Mouse (Mus musculus): ENCODE measurements around the gene Ssx2ip. TPM values are rescaled to one million over a fixed set of nuclear protein-coding genes. Genes with fewer than 3 reads are reported as not detected.
A peak's percentile ranks its signal among the peaks of the same experiment; 100 is the strongest.

Ssx2ip gene
- total RNA-seq (2014; rRNA removed): 6.2 and 6.4 TPM in 2 replicates
- polyA plus RNA-seq (2012; rRNA removed): 1.7 and 2.4 TPM in 2 replicates

- no peaks in the 10 kb centered on the region for H3K4me1 ChIP-seq (ENCODE audit: control insufficient read depth, insufficient read depth, low read length)
- H3K79me2 ChIP-seq (ENCODE audit: control insufficient read depth, insufficient read depth, low read length): peaks cover 17% of the 10 kb centered on the region
- H3K36me3 ChIP-seq (ENCODE audit: control insufficient read depth, insufficient read depth, low read length): no peaks in the 10 kb centered on the region
- TF ChIP-seq POLR2A (IDR thresholded peaks at IDR 0.05; ENCODE audit: extremely low read depth, insufficient read depth, low read length) (0 out of 2 replicates have a peak, but pooled peaks have one; percentile 36), CTCF (IDR thresholded peaks at IDR 0.05; ENCODE audit: low read depth, low read length) (no peak)
- H3K4me3 ChIP-seq (ENCODE audit: insufficient read depth, low read depth, low read length): peak within 1 kb of the TSS; percentile 97
- WGBS: under 1% methylated on average over 100 of the region's 100 CpGs
- peak within 1 kb of the TSS; percentile 62 for H3K27ac ChIP-seq (replicated peaks; ENCODE audit: insufficient read depth, low read depth, low read length)
- no peaks in the 10 kb centered on the region for H3K27me3 ChIP-seq (ENCODE audit: control insufficient read depth, insufficient read depth, low read length)
- H3K9ac ChIP-seq (ENCODE audit: low read depth, low read length): peak within 1 kb of the TSS; percentile 95
- peak; percentile 71 for DNase-seq (ENCODE audit: extremely low read depth, low read depth, low spot score)
These were observed at the start of gene Ssx2ip for GRCm38 (mm10) chr3:146404311-146405201. Gene Ssx2ip (plus strand): TSS chr3:146404642.

DNA sequence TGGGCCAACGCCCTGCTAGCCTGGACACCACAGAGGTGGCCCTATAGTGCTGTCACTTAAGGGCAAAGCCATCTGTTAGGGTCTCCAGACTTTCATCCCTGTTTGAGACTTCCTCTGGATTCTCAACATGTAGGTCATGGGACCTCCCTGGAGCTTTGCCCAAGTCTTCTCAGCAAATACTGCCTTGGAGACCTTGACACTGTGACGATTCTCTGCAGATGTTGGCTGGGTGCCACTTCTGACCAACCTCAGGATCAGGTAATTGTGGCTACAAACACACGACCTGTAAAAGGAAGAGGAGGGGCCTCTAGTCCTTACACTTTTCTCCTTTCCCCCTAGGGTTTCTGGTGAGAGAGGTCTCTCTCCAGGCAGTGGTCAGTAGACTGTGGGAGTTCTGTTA lies 49.3 kb upstream of the Ssx2ip start:
- H3K36me3 ChIP-seq (ENCODE audit: control insufficient read depth, insufficient read depth, low read length): no peaks in the 10 kb centered on the region
- H3K4me1 ChIP-seq (ENCODE audit: control insufficient read depth, insufficient read depth, low read length): no peaks in the 10 kb centered on the region
- no peaks in the 10 kb centered on the region for H3K27me3 ChIP-seq (ENCODE audit: control insufficient read depth, insufficient read depth, low read length)
- no peak overlapping the region for H3K27ac ChIP-seq (replicated peaks; ENCODE audit: insufficient read depth, low read depth, low read length)
- H3K4me3 ChIP-seq (ENCODE audit: insufficient read depth, low read depth, low read length): no peak overlapping the region
- no peak overlapping the region for H3K9ac ChIP-seq (ENCODE audit: low read depth, low read length)
- no peak for DNase-seq (ENCODE audit: extremely low read depth, low read depth, low spot score)
- no peaks in the 10 kb centered on the region for H3K79me2 ChIP-seq (ENCODE audit: control insufficient read depth, insufficient read depth, low read length)
- TF ChIP-seq POLR2A (IDR thresholded peaks at IDR 0.05; ENCODE audit: extremely low read depth, insufficient read depth, low read length) (no peak), CTCF (IDR thresholded peaks at IDR 0.05; ENCODE audit: low read depth, low read length) (no peak)
- WGBS: 56% methylated on average over 3 of the region's 3 CpGs

DNA sequence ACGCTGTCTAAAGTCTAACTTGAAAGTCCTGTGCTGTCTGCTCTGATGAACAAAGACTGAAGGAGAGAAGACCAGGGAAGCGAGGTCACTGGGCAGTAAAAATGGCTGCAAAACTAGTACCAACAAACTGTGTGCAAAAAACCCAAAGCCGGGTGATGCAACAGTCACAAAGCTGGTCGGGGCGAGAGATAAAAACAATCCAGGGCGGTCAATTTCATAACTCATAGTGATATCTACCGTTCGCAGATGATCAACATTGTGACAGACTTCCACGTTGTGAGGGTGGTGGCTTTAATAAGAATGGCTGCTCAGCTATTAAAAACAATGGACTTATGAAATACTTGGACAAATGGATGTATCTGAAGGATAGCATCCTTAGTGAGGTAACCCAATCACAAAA lies 39.0 kb upstream of the Ssx2ip start:
- no peak for DNase-seq (ENCODE audit: extremely low read depth, low read depth, low spot score)
- Histone ChIP-seq H3K4me3 (ENCODE audit: insufficient read depth, low read depth, low read length) (no peak overlapping the region), H3K27ac (replicated peaks; ENCODE audit: insufficient read depth, low read depth, low read length) (no peak overlapping the region), H3K9ac (ENCODE audit: low read depth, low read length) (no peak overlapping the region), H3K4me1 (ENCODE audit: control insufficient read depth, insufficient read depth, low read length) (no peaks in the 10 kb centered on the region), H3K79me2 (ENCODE audit: control insufficient read depth, insufficient read depth, low read length) (no peaks in the 10 kb centered on the region), H3K27me3 (ENCODE audit: control insufficient read depth, insufficient read depth, low read length) (no peaks in the 10 kb centered on the region), H3K36me3 (ENCODE audit: control insufficient read depth, insufficient read depth, low read length) (no peaks in the 10 kb centered on the region)
- 84% methylated on average over 9 of the region's 9 CpGs for WGBS
- TF ChIP-seq POLR2A (IDR thresholded peaks at IDR 0.05; ENCODE audit: extremely low read depth, insufficient read depth, low read length): no peak

DNA sequence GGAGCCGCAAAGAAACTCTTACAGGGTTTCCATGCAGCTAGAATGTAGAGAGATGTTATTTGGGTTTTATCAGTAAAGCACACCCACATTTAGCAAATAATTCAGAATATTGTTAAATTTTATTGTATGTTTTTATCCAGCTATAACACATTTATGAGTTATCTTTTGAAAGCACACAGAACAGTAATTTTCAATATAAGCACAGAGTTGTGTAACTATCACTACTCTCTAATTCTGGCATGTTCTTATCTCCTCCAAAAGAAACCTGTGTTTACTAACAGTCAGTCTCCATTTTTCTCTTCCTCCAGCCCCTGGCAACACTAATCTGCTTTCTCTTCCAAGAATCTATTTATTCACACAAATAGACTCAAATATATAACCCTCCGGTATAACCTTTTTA lies 37.4 kb upstream of the Ssx2ip start:
- H3K36me3 ChIP-seq (ENCODE audit: control insufficient read depth, insufficient read depth, low read length): no peaks in the 10 kb centered on the region
- 88% methylated on average over 2 of the region's 2 CpGs for WGBS
- DNase-seq (ENCODE audit: extremely low read depth, low read depth, low spot score): no peak
- H3K79me2 ChIP-seq (ENCODE audit: control insufficient read depth, insufficient read depth, low read length): no peaks in the 10 kb centered on the region
- H3K27ac ChIP-seq (replicated peaks; ENCODE audit: insufficient read depth, low read depth, low read length): no peak overlapping the region
- no peak for TF ChIP-seq POLR2A (IDR thresholded peaks at IDR 0.05; ENCODE audit: extremely low read depth, insufficient read depth, low read length)
- no peak for TF ChIP-seq CTCF (IDR thresholded peaks at IDR 0.05; ENCODE audit: low read depth, low read length)
- H3K4me3 ChIP-seq (ENCODE audit: insufficient read depth, low read depth, low read length): no peak overlapping the region
- no peaks in the 10 kb centered on the region for H3K4me1 ChIP-seq (ENCODE audit: control insufficient read depth, insufficient read depth, low read length)
- no peaks in the 10 kb centered on the region for H3K27me3 ChIP-seq (ENCODE audit: control insufficient read depth, insufficient read depth, low read length)
- no peak overlapping the region for H3K9ac ChIP-seq (ENCODE audit: low read depth, low read length)

- 88% methylated on average over 7 of the region's 7 CpGs for WGBS
- DNase-seq (ENCODE audit: extremely low read depth, low read depth, low spot score): no peak
- H3K9ac ChIP-seq (ENCODE audit: low read depth, low read length): no peak overlapping the region
- no peaks in the 10 kb centered on the region for H3K36me3 ChIP-seq (ENCODE audit: control insufficient read depth, insufficient read depth, low read length)
- H3K27ac ChIP-seq (replicated peaks; ENCODE audit: insufficient read depth, low read depth, low read length): no peak overlapping the region
- no peaks in the 10 kb centered on the region for H3K79me2 ChIP-seq (ENCODE audit: control insufficient read depth, insufficient read depth, low read length)
- H3K27me3 ChIP-seq (ENCODE audit: control insufficient read depth, insufficient read depth, low read length): no peaks in the 10 kb centered on the region
- H3K4me3 ChIP-seq (ENCODE audit: insufficient read depth, low read depth, low read length): no peak overlapping the region
- TF ChIP-seq CTCF (IDR thresholded peaks at IDR 0.05; ENCODE audit: low read depth, low read length): no peak
- no peak for TF ChIP-seq POLR2A (IDR thresholded peaks at IDR 0.05; ENCODE audit: extremely low read depth, insufficient read depth, low read length)
- no peaks in the 10 kb centered on the region for H3K4me1 ChIP-seq (ENCODE audit: control insufficient read depth, insufficient read depth, low read length)
These were observed 33.8 kb upstream of the Ssx2ip start for GRCm38 (mm10) chr3:146370553-146371095.

DNA sequence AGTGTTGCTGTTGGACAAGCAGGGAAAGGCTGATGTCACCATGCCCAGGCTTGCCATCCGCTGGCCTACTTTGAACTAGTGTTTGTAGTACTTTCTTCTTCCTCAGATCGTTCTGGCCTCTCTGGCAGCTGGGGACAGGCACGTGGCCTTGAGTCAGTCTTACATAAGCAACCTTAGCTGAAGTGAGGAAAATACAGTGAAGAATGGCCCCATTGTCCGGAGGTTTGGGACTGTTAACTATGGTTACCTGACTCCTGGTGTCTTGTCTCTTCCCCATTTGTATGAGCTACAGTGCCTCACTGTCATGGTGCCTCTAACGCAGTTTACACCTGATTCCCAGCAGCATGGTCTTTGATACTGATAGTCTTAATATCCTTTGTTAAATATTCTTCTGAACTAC lies 33.2 kb upstream of the Ssx2ip start:
- H3K79me2 ChIP-seq (ENCODE audit: control insufficient read depth, insufficient read depth, low read length): no peaks in the 10 kb centered on the region
- no peak for TF ChIP-seq CTCF (IDR thresholded peaks at IDR 0.05; ENCODE audit: low read depth, low read length)
- no peak for TF ChIP-seq POLR2A (IDR thresholded peaks at IDR 0.05; ENCODE audit: extremely low read depth, insufficient read depth, low read length)
- H3K9ac ChIP-seq (ENCODE audit: low read depth, low read length): no peak overlapping the region
- no peak overlapping the region for H3K4me3 ChIP-seq (ENCODE audit: insufficient read depth, low read depth, low read length)
- no peak overlapping the region for H3K27ac ChIP-seq (replicated peaks; ENCODE audit: insufficient read depth, low read depth, low read length)
- H3K27me3 ChIP-seq (ENCODE audit: control insufficient read depth, insufficient read depth, low read length): no peaks in the 10 kb centered on the region
- no peak for DNase-seq (ENCODE audit: extremely low read depth, low read depth, low spot score)
- H3K36me3 ChIP-seq (ENCODE audit: control insufficient read depth, insufficient read depth, low read length): no peaks in the 10 kb centered on the region
- WGBS: 75% methylated on average over 5 of the region's 5 CpGs
- no peaks in the 10 kb centered on the region for H3K4me1 ChIP-seq (ENCODE audit: control insufficient read depth, insufficient read depth, low read length)
